Mouse (Mus musculus): ENCODE measurements around the gene Dnm3.

Dnm3 gene

DNA sequence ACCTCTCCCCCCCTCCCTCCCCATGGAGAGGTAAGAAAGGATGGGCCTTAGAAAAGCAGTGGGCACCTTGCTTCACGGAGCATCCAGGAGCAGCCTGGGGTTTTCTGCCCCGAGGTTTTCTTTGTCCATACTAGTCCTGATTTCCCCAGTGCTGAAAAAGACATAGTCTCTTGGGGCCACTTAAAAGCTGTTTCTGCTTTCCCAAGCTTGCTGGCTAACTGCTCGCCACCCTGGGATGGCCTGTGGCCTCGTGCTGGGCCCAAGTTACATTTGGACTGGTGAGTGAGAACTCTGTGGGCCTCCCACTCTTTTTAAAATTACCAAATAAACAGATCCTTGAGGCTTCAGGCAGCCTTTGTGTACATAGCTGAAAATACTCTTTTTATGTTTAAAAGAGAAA, 500.5 kb downstream of the Dnm3 start:
- Histone ChIP-seq H3K36me3 (ENCODE audit: insufficient read depth, low read length) (no peaks in the 10 kb centered on the region), H3K4me3 (replicated peaks; ENCODE audit: low read length) (no peak overlapping the region), H3K4me1 (replicated peaks; ENCODE audit: low read depth, low read length) (peaks cover 18% of the 10 kb centered on the region), H3K27me3 (ENCODE audit: insufficient read depth, low read length) (peaks cover 3% of the 10 kb centered on the region), H3K9me3 (ENCODE audit: low read length) (no peaks in the 10 kb centered on the region)
- TF ChIP-seq CTCF (conservative IDR thresholded peaks at IDR 0.05; ENCODE audit: low read length) (no peak), POU5F1 (IDR thresholded peaks at IDR 0.05; ENCODE audit: borderline replicate concordance, low read length) (no peak), NANOG (IDR thresholded peaks at IDR 0.05; ENCODE audit: borderline replicate concordance, low read length) (no peak)

DNA sequence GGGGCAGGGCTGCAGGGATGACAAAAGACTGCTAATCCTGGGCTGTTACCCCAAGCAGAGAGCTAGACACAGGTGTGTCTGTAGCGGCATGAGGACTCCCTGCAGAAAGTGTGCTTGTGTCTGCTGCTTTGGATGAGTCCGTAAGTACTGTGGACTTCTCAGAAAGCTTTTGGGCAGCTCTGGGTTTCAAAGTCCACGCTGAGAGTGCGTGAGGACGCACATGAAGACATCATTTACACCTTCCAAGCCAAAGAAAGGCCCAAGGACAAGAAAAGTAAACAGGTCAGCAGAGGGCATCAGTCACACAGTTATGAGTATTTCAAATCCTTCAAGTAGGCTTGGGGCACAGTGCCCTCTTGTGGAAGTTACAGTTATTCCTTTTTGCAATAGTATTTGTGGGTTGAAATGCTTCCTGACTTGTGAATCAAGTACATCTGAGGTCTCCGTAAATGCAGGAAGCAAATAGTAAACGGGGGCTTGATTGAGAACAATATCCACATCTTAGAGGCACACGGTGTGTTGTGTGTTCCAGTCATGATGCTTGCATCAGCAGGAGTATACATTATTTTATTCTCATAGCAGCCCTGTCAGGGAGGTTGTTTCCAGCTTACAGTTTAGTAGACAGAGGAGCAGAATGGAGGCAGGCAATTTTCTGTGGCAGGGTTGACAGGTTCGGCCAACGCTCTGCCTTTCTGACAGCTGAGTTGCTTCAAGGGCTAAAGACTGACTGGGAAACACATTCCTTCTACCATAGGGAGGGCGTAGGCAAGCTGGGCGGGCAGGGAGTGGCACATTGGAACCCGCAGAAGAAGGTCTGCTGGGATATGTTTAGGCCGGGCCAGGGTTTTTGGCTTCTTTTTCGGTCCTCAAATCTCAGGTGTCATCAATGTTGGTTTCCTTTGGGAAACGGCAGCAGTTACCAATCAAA, 501.3 kb downstream of the Dnm3 start:
- H3K4me1 ChIP-seq (replicated peaks; ENCODE audit: low read depth, low read length) = peaks cover 18% of the 10 kb centered on the region
- H3K36me3 ChIP-seq (ENCODE audit: insufficient read depth, low read length) = no peaks in the 10 kb centered on the region
- TF ChIP-seq NANOG (IDR thresholded peaks at IDR 0.05; ENCODE audit: borderline replicate concordance, low read length) = no peak
- TF ChIP-seq CTCF (conservative IDR thresholded peaks at IDR 0.05; ENCODE audit: low read length) = peak; percentile 61
- no peak for TF ChIP-seq POU5F1 (IDR thresholded peaks at IDR 0.05; ENCODE audit: borderline replicate concordance, low read length)
- H3K27me3 ChIP-seq (ENCODE audit: insufficient read depth, low read length) = peaks cover 3% of the 10 kb centered on the region
- peak overlapping the region; percentile 32; the same call in 1 of the 2 replicates for H3K4me3 ChIP-seq (replicated peaks; ENCODE audit: low read length)
- H3K9me3 ChIP-seq (ENCODE audit: low read length) = no peaks in the 10 kb centered on the region

DNA sequence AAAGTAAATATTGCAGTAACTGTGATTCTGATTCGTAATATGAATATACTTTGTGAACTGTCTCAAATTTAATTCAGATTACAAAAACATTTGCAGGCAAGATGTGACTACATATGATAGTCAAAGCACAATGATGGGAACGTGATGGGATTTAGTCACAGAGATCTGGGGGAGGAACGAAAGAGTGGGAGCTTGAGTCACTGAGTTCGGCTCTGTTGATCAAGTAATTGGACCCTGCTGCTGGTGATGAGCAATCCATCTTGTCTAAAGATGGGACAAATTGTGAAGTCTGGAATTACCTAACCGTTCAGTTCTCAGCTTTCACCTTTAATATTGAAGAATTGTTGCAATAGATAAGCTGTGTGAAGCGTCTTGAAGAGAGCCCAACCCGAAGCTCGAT, 505.6 kb downstream of the Dnm3 start:
- TF ChIP-seq NANOG (IDR thresholded peaks at IDR 0.05; ENCODE audit: borderline replicate concordance, low read length) = no peak
- TF ChIP-seq POU5F1 (IDR thresholded peaks at IDR 0.05; ENCODE audit: borderline replicate concordance, low read length) = no peak
- no peak for TF ChIP-seq CTCF (conservative IDR thresholded peaks at IDR 0.05; ENCODE audit: low read length)
- Histone ChIP-seq H3K36me3 (ENCODE audit: insufficient read depth, low read length) (no peaks in the 10 kb centered on the region), H3K4me3 (replicated peaks; ENCODE audit: low read length) (no peak overlapping the region), H3K4me1 (replicated peaks; ENCODE audit: low read depth, low read length) (peaks cover 25% of the 10 kb centered on the region), H3K27me3 (ENCODE audit: insufficient read depth, low read length) (no peaks in the 10 kb centered on the region), H3K9me3 (ENCODE audit: low read length) (no peaks in the 10 kb centered on the region)

DNA sequence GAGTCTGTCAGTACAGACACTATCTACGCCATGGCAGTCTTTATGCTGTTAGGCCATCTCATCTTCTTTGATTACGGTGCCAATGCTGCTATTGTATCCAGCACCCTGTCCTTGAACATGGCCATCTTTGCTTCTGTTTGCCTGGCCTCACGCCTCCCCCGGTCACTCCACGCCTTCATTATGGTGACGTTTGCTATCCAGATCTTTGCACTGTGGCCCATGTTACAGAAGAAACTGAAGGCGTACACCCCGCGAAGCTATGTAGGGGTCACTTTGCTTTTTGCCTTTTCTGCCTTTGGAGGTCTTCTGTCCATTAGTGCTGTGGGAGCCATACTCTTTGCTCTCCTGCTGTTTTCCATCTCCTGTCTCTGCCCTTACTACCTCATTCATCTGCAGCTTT, 507.0 kb downstream of the Dnm3 start:
- no peaks in the 10 kb centered on the region for H3K36me3 ChIP-seq (ENCODE audit: insufficient read depth, low read length)
- no peaks in the 10 kb centered on the region for H3K27me3 ChIP-seq (ENCODE audit: insufficient read depth, low read length)
- no peak overlapping the region for H3K4me3 ChIP-seq (replicated peaks; ENCODE audit: low read length)
- peaks cover 12% of the 10 kb centered on the region for H3K4me1 ChIP-seq (replicated peaks; ENCODE audit: low read depth, low read length)
- no peaks in the 10 kb centered on the region for H3K9me3 ChIP-seq (ENCODE audit: low read length)
- TF ChIP-seq NANOG (IDR thresholded peaks at IDR 0.05; ENCODE audit: borderline replicate concordance, low read length) (no peak), CTCF (conservative IDR thresholded peaks at IDR 0.05; ENCODE audit: low read length) (no peak), POU5F1 (IDR thresholded peaks at IDR 0.05; ENCODE audit: borderline replicate concordance, low read length) (no peak)

DNA sequence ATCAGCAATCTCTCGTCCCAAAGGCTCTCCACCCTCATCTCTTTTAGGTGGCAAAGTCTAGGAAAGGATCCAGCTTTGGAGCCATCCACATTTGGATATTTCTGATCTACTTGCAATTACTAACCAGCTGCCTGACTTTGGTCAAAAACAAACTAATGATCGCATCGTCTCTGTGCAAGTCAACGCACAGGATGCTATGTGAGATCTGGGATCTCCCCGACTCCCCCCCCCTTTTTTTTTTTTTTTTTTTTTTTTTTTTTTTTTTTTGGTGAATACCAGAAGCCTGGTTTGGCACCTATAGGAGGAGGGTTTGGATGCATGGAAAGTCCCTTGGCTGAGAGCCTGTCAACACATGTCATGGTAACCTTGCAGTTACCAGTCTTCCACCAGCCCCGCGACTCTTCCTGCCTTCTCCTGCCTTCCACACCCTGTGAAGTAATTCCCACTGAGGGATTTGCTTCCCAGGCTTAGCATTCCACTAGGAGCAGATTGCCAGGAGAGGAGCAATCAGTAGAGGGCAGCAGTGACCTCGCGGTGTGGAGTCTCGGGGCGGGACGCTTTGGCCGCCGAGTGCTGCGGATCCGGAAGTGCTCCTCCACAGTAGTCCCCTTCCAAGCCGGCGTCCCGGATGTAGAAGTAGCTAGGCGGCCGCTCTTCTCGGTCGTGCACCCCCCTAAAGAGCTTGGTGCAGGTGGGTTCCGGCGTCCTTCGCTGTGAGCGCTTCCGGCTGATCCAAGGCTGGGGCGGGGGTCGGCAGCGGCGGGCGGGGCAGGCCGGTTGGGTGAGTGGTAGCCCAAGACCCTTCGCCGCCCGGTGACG, 509.0 kb downstream of the Dnm3 start, which contains the start of gene Pigc:
Gene Pigc (plus strand): TSS at position 598 of the 819 bp plus-strand sequence.
- Histone ChIP-seq H3K9me3 (ENCODE audit: low read length) (no peaks in the 10 kb centered on the region), H3K36me3 (ENCODE audit: insufficient read depth, low read length) (no peaks in the 10 kb centered on the region), H3K4me1 (replicated peaks; ENCODE audit: low read depth, low read length) (peaks cover 10% of the 10 kb centered on the region), H3K27me3 (ENCODE audit: insufficient read depth, low read length) (no peaks in the 10 kb centered on the region), H3K4me3 (replicated peaks; ENCODE audit: low read length) (peak within 1 kb of the TSS; percentile 82)
- TF ChIP-seq NANOG (IDR thresholded peaks at IDR 0.05; ENCODE audit: borderline replicate concordance, low read length) = no peak
- peak; percentile 42 for TF ChIP-seq CTCF (conservative IDR thresholded peaks at IDR 0.05; ENCODE audit: low read length)
- no peak for TF ChIP-seq POU5F1 (IDR thresholded peaks at IDR 0.05; ENCODE audit: borderline replicate concordance, low read length)

DNA sequence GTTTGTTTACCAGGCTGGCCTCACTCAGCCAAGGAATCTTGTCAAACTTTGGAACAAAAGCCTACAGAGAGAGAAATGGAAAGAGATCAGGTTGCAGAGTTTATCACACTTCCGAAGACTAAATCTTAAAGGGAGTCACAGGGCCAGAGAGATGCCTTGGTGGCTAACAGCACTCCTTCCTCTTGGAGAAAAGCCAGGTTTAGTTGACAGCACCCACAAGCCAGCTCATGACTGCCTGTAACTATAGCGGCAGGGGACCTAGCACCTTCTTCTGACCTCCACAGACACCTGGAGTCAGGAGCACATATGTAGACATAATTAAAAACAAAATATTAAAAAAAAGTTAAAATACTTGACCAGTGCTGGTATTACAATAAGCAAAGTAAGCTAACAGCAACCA, 509.9 kb downstream of the Dnm3 start:
- H3K36me3 ChIP-seq (ENCODE audit: insufficient read depth, low read length) = no peaks in the 10 kb centered on the region
- TF ChIP-seq POU5F1 (IDR thresholded peaks at IDR 0.05; ENCODE audit: borderline replicate concordance, low read length) (no peak), NANOG (IDR thresholded peaks at IDR 0.05; ENCODE audit: borderline replicate concordance, low read length) (no peak), CTCF (conservative IDR thresholded peaks at IDR 0.05; ENCODE audit: low read length) (no peak)

DNA sequence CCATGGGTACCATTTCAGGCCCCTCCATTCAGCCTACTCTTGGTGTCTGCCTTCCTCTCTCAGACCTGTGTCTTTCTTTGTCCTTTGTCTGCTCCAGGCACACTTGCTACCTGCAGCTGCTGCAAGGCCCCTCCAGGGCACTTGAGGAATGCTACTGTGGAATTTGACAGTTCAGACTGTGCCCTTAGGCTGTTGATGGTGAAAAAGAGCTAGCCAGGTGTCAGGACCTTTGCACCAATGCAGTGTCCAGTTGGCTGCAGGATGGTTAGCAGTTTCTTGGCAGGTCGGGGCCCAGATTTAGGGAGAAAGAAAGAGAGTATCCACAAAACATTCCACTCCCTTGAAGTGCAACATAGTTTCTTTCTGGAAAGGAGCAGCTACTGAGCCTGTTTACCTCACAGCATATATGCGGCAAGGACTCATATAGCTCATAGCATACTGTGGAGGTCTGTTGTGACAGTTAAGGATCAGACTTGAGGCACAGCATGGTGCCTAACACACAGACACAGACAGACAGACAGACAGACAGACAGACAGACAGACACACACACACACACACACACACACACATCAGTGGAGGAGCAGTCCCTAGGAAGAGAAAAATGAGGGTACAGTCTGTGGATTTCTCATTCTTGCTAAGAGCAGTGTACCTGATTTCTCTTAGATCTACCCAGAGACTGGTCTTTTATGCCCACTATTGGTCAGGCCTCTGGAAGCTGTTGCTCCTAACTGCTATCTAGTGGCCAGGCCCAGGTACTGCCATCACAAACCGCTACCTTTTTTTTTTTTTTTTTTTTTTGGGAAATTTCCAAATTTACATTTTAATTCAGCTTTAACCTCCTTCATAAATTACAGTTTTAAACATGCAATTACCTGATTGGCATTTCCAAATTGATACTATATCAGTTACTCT, 515.1 kb downstream of the Dnm3 start:
- Histone ChIP-seq H3K27me3 (ENCODE audit: insufficient read depth, low read length) (no peaks in the 10 kb centered on the region), H3K4me3 (replicated peaks; ENCODE audit: low read length) (no peak overlapping the region), H3K4me1 (replicated peaks; ENCODE audit: low read depth, low read length) (peaks cover 9% of the 10 kb centered on the region), H3K36me3 (ENCODE audit: insufficient read depth, low read length) (no peaks in the 10 kb centered on the region), H3K9me3 (ENCODE audit: low read length) (no peaks in the 10 kb centered on the region)
- TF ChIP-seq POU5F1 (IDR thresholded peaks at IDR 0.05; ENCODE audit: borderline replicate concordance, low read length) = no peak
- TF ChIP-seq CTCF (conservative IDR thresholded peaks at IDR 0.05; ENCODE audit: low read length) = peak; percentile 50
- no peak for TF ChIP-seq NANOG (IDR thresholded peaks at IDR 0.05; ENCODE audit: borderline replicate concordance, low read length)

More for the DNA sequence above, 509.9 kb downstream of the Dnm3 start:
- H3K4me1 ChIP-seq (replicated peaks; ENCODE audit: low read depth, low read length) = peaks cover 10% of the 10 kb centered on the region
- no peaks in the 10 kb centered on the region for H3K9me3 ChIP-seq (ENCODE audit: low read length)
- H3K27me3 ChIP-seq (ENCODE audit: insufficient read depth, low read length) = no peaks in the 10 kb centered on the region
- no peak overlapping the region for H3K4me3 ChIP-seq (replicated peaks; ENCODE audit: low read length)

All from E14TG2a.4 (cell line).